Mouse (Mus musculus) gastrocnemius, postnatal 14 days (tissue): ENCODE data around the gene Haus7. TPM values are rescaled to one million over a fixed set of nuclear protein-coding genes. Genes with fewer than 3 reads are reported as not detected.
A peak's percentile ranks its signal among the peaks of the same experiment; 100 is the strongest.

Source experiments
- DNase-seq: peaks from one replicate; pipeline ENCODE4 v3.0.0; 2021; ENCODE audit warnings: mixed read lengths
- intact Hi-C: fragments of 180-260 bp; cut with DNase I; formaldehyde crosslinking; loops from one replicate; pipeline ENCODE4 v1.15.1; 2025; ENCODE audit warnings: low total_unique reads
- long read RNA-seq, 2 experiments: library from polyadenylated mRNA; stranded (forward); transcript quantifications; one replicate each; pipeline ENCODE4 v2.0.0; 2021
- total RNA-seq, 2 experiments: library from RNA; stranded (reverse); gene quantifications; 2 replicates each; pipeline ENCODE4 v1.2.3; 2021

The Haus7 gene
- 10 to 100 TPM; 15.7 to 20.4 TPM for total RNA-seq
- long read RNA-seq, experiment 1, transcript Haus7-201 (10 exons, 1,380 nt) = major isoform, 7 of 11 reads
- long read RNA-seq, experiment 1, partial matches to known transcripts = 0 of 11 reads
- long read RNA-seq, experiment 1, other reads (novel, unspliced or antisense) = 2 of 11 reads
- long read RNA-seq, experiment 2, transcript Haus7-201 (10 exons, 1,380 nt) = major isoform, 9 of 12 reads
- long read RNA-seq, experiment 2, partial matches to known transcripts = 0 of 12 reads
- long read RNA-seq, experiment 2, other reads (novel, unspliced or antisense) = 1 of 12 reads

DNA sequence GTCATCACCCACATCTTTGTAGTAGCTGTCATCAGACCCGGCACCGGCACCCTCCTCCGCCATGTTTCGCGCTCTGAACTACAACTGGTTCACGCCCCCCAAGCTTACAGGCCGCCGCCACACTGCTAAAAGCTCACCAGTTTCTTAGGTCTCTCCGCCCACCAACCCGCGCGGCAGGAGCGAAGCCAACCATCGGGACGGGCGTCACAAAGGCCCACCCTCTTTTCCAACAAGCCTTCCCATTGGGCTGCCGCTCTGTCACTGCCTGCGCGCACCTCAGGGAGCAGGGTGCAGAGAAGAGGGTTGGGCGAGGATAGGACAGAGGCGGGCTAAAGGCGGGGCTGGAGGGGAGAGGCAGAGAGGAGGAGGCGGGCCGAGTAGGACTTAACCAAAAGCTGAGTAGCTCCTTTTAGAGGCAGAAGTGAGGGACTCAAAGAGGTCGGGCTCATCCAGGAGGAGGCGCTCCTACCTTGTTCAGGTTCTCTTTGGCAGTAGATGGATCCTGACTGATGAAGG is at the start of gene Haus7:
Gene Haus7 (minus strand): TSS at position 168 of the 516 bp plus-strand sequence.
- intact Hi-C loops = loop anchor here (5.0 kb wide), 1 partner anchor 33 kb away; no protein-coding TSS in a partner anchor
- DNase-seq = peak; percentile 92

DNA sequence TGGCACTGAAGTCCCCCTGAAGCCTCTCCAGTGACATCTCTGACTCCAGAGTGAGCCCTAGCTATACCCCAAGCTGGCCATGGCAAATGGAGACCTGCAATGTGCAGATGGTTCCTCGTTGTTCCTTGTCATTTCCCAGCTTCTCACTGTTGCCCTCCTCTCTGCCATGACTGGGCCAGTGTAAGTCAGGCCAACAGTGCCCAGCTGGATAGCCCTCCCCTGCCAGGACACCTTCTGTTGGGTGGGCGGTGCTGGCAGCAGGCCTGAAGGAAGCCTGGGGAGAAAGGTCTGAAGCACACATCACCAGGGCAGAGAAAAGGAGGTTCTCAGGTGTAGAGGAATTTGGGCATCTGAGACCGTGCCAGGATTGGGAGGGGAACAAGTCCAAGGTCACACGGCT is 47.7 kb upstream of the Haus7 start:
- DNase-seq = no peak
- intact Hi-C loops = no loop called here

DNA sequence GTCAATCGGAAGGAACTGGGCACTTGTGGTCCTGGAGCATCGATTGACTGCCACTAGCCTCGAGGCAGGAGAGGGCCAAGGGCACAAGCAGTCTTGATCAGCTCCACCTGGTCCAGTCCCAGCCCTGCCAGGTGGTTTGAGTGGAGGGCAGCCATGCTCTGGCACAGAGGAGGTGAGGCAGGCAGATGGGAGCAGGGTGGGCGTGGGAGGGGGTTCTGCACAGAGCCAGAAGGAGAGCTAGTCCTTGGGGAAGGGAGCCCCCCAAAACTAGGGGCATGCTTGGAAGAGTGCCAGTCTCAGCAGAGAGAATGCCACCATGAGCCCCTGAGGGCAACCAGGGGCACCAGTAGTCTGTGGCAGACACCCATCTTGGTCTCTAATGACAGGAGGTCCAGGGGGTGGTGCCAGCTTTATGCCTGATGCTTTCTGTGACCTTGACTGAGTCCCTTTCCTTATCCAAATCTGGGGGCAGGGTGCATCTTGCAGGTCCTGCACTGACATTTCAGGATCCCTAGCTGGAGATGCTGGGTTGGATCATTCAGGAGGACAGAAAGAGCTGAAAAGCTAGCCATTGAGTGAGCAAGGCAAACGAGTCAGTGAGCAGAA is 46.4 kb upstream of the Haus7 start:
- intact Hi-C loops = no loop called here
- no peak for DNase-seq

GRCm38 (mm10) chrX:73496746-73497145 is 37.9 kb upstream of the Haus7 start:
- peak; percentile 58 for DNase-seq
- intact Hi-C loops = no loop called here

- intact Hi-C loops = loop anchor here (5.0 kb wide), 1 partner anchor 36 kb away; the partner anchor contains the start of gene Haus7
- peak; percentile 36 for DNase-seq
Observed at GRCm38 (mm10) chrX:73493567-73493966, 34.7 kb upstream of the Haus7 start.

- no peak for DNase-seq
- intact Hi-C loops = loop anchor here (5.0 kb wide), 1 partner anchor 34 kb away; the partner anchor contains the start of gene Haus7
Observed at GRCm38 (mm10) chrX:73490804-73491203, 32.0 kb upstream of the Haus7 start.

- intact Hi-C loops = loop anchor here (5.0 kb wide), 1 partner anchor 33 kb away; the partner anchor contains the start of gene Haus7
- DNase-seq = no peak
Observed at GRCm38 (mm10) chrX:73490186-73490585, 31.3 kb upstream of the Haus7 start.

GRCm38 (mm10) chrX:73486920-73487319 is 28.1 kb upstream of the Haus7 start:
- intact Hi-C loops = no loop called here
- DNase-seq = peak; percentile 46

- no peak for DNase-seq
- intact Hi-C loops = no loop called here
Observed at GRCm38 (mm10) chrX:73484870-73485269, 26.0 kb upstream of the Haus7 start.

- no peak for DNase-seq
- intact Hi-C loops = no loop called here
Observed at GRCm38 (mm10) chrX:73484076-73484475, 25.2 kb upstream of the Haus7 start.

GRCm38 (mm10) chrX:73483484-73483810 is 24.6 kb upstream of the Haus7 start, which contains the start of gene Bgn:
Gene Bgn (plus strand): TSS chrX:73483602.
- intact Hi-C loops = no loop called here
- DNase-seq = peak; percentile 40

DNA sequence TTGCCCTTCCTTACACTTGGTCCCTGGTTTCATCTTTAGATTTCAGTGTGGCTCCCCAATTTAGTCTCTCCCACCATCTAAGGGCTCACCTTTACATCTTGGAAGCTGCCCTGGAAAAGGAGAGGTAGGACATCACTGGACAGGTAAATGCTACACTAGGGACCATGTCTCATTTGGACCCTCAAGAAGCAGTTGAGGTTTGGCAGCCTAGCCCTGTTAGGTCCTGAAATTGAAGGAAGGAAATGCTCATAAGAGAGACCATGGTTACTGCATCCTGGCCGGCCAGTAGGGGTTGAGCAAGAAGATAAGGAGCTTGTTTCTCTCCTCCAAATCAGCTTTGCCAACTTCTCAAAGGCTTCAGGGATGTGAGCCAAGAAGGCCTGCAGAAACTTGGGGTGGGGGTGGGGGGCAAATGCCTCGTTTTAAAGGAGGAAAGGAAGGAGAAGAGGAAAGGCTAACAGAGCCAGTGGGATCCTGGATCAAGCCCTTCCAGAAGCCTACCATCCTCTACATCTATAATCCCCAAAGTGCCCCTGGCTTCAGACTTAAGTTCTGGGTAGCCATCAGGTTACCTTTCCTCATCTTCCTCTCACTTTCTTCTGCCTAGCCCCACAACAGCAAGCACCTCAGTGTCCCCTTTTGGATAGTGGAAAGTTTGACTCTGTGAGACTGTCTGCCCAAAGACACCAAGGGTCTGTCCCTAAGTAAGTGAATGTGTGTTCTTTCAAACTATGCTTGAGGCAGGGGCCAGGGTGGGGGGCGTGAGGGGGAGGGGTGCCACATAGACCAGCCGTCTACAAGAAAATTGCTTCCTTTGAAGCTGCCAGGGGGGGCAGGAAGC is 24.0 kb upstream of the Haus7 start:
- no peak for DNase-seq
- intact Hi-C loops = no loop called here

DNA sequence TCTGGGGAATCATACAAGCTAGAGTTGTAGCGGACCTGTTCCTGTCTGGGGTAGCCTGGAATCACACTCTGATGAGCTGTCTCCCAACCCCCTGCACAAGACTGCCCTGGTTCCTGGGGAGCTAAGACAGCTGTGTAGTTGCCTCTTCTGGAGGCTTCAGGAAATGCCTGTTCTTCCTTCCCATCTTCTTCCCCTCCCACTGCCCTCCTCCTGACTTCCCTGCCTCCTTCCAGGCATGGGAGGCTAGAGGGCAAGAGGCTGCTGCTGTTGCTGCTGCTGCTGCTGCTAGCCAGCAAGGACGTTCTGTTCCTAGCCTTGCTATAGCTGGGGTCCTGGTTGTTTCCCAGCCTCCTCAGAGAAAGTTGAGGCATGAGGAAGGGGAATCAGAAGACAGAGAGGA is 21.5 kb upstream of the Haus7 start:
- intact Hi-C loops = no loop called here
- DNase-seq = no peak

DNA sequence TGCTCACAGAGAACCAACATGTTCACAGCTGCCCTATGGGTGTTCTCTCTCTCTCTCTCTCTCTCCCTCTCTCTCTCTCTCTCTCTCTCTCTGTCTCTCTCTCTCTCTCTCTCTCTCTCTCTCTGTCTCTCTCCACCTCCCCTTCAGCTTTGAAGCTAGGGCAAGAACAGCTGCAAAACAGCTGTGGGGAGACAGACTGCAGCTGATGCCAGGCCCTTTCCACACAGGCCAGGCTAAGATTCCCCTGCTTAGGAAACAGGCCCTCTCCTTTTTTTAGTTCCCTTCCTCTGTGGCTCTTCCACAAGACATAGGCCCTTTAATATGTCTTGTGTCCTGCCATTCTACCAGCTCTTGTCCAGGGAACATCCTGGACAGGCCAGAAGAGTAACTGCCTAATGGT is 20.8 kb upstream of the Haus7 start:
- intact Hi-C loops = no loop called here
- no peak for DNase-seq

DNA sequence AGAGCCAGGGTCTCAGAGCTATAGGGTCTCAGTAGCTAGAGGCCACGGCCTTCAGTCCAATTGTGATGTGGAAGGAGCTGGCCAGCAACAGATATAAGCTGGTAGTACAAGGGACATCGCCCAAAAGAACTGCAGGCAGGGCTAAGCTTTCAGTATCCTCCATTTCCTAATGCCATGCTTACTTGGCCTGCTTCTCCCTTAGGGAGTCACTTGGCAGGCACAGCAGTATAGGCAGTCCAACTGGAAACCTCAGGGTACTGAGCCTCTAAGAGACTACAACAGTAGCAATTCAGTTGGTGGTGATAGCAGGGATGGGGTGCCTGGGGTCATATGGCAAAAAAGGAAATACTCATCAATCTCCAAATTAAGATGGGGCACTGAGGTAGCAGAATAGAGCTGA is 18.7 kb upstream of the Haus7 start:
- intact Hi-C loops = no loop called here
- no peak for DNase-seq

DNA sequence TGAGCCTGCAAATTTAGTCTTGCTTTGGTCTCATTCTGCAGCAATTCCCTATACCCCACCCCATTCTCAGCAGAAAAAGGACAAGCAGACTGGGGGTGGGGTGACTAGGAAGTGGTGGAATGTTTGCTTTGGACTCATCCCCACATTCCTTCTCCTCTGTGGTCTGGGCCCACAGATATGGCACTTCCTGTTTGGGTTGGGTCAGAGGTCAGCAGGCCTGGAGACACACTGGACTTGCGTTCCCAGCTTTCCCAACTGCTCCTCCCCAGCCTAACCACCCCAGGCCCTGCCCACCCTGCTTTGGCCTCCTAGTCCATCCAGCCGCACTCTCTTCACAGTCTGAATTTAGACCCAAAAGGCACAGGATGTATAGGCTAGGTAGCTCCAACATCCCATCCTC is 17.8 kb upstream of the Haus7 start:
- no peak for DNase-seq
- intact Hi-C loops = no loop called here

- DNase-seq = no peak
- intact Hi-C loops = no loop called here
Observed at GRCm38 (mm10) chrX:73475658-73476256, 16.9 kb upstream of the Haus7 start.

DNA sequence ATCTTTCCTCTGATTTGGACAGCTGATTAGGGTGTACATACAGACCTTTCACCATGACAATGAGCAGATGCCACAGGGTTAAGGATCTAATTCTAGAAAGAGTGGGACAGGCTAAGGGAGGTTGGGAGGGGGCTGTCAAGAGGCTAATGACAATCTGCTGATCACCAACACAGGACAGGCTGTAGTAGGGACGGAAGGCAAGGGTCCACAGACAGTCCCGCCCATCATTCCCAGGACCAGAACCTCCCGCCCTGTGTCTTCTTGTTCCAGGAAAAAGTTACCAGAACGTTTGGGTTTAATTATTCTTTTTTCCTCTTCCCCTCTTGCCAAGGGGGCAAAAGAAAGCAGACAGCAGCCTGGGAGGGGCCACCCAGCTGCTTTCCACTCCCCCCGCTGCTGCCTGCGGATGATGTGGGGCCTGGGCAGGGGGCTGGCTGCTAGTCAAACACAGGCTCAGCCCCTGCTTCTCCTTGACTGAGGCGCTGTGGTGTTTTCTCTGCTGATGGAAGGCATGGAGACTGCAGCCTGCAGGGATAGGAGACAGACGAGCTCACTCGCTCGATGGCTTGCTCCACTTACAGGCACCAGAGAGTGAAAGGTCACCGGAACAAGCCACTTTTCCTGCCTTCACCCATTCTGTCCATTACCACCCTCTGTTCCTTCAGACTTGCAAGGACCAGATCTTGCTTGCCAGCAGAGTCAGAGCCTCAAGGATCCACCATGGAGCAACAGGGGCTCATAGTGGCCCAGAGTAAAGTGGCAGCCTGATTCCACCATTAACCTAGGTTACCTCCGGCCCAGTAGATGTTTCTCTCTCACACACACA is 15.7 kb upstream of the Haus7 start:
- DNase-seq = peak; percentile 49
- intact Hi-C loops = no loop called here

GRCm38 (mm10) chrX:73471764-73472163 is 12.9 kb upstream of the Haus7 start:
- DNase-seq = no peak
- intact Hi-C loops = no loop called here
